Mouse (Mus musculus) urinary bladder, postnatal 14 days (tissue): ENCODE measurements around the gene Kcnj4.

Source experiments
- DNase-seq: peaks from one replicate; pipeline ENCODE4 v3.0.0; 2021; ENCODE audit warnings: low spot score

Kcnj4 gene

DNA sequence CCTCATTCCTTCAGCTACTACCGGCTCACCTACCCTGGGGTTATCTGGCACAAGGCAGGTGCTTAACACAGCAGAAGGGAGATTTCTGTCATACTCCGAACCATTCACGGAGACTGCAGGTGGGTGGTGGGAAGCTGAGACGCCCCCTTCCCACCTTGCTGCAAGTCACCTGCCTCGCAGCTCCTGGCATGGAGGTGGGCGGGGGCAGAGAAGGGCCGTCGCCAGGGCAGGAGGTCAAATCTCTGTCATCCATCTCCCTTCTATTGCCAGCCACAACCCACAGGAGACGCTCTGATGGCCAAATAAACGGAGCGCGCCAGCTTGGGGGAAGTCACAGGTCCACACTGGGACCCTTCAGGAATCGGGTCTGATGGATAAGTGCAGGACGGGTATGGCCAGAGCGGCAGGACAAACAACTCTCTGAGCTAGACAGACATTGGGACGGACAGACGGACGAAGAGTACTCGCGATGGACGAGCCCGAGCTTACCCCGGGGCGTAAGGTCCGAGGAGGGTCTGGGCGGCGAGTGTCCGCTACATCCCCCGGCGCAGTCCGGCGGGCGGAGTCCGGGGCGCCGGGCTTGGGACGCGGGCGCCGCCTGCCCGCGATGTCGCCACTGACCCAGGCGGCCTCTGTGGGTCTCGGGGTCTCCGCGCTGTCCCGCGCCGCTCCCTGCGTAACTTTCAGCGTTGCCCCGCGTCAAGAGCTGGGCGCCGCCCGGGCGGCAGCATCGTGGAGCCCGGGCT lies at the start of gene Kcnj4:
Gene Kcnj4, minus strand, starts transcription at position 535 of the 746 bp plus-strand sequence.
- DNase-seq = no peak

GRCm38 (mm10) chr15:79552566-79552965 lies 47.5 kb upstream of the Kcnj4 start:
- no peak for DNase-seq

DNA sequence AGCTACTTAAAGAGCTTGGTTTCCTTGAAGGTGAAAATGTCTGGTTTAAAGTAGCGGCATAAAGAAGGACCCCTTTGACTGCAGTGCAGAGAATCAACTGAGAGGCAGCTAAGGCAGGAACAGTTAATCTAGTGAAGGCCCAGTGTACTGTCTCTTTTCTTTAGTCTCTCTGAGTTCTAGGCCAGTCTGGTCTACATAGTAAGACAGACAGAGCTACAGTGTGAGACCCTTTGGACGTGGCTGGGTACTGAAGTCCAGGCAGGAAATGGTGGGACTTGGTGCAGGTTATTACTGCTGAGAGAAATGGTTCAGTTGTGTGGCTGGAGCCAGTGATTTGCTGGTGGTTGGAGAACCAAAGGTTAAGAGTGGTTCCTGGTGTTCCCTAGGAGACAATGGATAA lies 43.2 kb upstream of the Kcnj4 start:
- no peak for DNase-seq

DNA sequence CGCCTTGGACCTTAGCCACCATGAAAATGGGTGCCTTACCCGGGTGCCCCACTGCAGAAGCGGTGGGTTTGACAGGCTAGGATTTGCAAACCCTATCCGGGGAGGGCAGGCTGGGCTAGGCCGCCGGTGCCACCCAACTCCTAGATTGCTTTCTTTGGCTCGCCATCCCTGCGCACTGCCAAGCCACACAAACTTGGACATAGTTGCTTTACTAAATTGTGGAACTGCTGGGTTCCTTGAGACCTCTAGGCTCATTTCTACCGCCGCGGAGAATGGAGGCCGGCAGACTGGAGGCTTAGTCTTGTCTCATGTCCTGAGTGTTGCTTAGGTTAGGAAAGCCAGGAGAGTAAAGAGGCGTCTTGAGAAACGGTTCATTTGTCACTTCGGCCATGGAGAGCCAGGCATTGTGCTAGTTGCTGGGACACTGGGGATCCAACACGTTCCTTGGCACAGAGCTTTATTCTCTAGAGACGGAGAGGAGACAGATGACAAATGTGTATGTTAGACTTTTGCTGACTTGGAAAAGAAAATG lies 42.3 kb upstream of the Kcnj4 start:
- no peak for DNase-seq

DNA sequence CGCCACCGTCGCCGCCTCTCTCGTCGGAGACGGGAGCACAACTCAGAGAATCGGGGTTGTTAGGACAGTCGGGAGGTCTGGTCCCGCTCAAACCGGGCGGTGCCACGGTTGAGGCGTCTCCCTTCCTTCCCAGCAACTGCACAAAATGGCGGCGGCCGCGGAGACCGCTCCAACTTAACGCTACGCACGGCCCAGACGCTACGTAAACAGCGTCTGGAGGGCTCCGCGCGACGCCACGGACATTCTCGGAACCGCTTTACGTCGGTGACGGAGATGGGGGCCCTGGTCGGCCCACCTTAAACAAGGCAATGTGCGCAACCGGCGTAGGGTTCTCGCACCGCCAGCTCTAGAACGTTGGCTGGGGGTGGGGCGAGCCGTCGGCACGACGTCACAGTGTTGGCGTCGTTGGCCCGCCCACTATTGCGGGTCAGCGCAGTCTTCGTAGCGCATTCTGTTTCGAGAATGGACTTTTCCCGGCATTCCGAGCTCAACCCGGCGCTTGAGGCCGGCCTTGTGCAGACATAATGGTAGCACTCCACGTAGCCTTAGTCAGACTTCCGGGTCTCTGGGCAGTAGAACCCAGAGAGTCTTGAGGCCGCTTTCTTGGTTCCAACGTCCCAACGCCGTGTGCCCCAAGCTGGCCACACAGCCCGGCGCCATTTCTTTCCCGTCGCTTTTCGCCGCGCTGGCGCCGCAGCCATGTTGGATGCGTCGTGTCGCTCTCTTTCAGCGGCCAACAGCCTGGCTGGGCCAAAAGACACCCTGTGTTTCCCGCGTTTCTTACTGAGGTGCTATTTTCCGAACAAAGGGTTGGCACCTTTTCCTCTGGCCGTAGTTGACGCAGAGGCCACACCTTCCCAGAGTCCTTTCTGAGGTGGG lies 41.6 kb upstream of the Kcnj4 start, which contains the start of gene Ddx17:
Gene Ddx17, minus strand, starts transcription at position 332 of the 879 bp plus-strand sequence.
- peak; percentile 98 for DNase-seq

GRCm38 (mm10) chr15:79545921-79546399 lies 40.9 kb upstream of the Kcnj4 start:
- DNase-seq = peak; percentile 76

DNA sequence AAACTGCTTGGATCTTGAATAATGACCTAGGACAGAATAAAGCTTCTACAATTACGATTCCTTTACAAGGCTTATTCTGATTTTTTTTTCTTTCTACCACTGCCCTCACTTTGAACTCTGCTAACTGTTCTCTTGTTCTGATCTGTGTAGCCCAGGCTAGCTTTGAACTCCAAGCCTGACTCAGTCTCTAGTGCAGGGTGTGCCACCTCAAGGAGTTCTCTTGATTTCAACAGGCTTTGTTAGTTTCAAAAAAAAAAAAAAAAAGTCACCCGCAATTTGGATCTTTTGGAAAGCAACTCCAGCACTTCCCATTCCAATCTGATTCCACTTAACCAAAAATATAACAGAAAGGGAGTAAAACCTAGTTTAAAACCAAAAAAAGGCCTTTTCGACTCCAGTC lies 40.5 kb upstream of the Kcnj4 start:
- no peak for DNase-seq

DNA sequence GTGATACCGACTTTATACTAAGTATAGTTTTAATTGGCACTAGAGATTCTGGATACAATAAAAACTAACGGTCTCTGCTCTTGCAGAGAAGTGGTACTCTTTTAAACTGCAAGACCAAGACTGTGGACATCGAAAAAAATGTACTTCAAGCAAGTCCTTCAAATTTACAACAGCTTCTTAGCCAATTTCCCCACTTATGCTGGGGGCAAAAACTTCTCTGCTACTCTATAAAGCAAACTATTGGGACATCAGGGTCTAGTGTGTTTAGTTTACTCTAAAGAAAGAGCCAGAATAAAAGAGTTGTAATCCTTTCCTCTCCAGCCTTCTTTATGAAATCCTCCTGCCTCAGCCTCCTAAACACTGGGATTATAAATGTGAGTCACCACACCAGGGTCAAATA lies 38.9 kb upstream of the Kcnj4 start:
- no peak for DNase-seq

GRCm38 (mm10) chr15:79533796-79534195 lies 28.8 kb upstream of the Kcnj4 start:
- no peak for DNase-seq

DNA sequence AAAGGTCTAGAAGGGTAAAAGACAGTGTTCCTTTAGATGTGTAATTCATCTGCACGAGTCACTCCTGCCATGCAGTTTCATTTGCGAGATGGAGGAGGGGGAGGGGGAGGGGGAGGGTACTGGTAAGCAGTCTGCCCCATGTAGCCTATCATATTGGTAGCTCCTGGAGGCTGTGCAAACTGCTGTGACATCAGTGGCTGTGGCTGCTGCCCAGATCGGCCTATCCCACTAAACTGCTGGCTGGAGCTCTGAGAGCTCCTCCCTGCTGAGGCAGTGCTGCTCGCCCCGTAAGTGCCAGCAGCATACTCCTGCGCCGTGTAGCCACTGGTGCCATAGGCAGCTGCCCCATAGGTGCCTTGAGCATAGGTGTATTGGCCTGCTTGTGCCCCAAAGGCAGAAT lies 24.9 kb upstream of the Kcnj4 start:
- DNase-seq = no peak

- no peak for DNase-seq
Observed at GRCm38 (mm10) chr15:79527991-79528639, 23.1 kb upstream of the Kcnj4 start.

DNA sequence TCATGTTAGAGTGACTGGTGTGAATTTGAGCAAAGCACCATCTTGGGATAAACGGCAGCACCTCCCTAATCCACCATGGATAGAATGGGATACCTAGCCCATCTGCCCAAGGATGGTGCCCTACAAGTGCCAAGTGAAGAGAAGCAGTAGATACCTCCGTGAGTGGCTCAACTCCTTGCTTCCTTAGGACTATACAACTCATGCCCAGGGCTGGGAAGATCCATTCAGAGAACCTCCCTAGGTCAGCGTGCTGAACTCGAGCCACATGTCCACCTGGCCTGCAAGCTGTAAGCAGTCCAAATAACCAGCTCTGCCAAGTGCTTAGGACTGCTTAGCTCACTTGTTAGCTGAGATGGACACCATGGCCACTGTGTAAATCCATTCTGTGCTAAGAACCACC lies 22.2 kb upstream of the Kcnj4 start:
- DNase-seq = no peak

DNA sequence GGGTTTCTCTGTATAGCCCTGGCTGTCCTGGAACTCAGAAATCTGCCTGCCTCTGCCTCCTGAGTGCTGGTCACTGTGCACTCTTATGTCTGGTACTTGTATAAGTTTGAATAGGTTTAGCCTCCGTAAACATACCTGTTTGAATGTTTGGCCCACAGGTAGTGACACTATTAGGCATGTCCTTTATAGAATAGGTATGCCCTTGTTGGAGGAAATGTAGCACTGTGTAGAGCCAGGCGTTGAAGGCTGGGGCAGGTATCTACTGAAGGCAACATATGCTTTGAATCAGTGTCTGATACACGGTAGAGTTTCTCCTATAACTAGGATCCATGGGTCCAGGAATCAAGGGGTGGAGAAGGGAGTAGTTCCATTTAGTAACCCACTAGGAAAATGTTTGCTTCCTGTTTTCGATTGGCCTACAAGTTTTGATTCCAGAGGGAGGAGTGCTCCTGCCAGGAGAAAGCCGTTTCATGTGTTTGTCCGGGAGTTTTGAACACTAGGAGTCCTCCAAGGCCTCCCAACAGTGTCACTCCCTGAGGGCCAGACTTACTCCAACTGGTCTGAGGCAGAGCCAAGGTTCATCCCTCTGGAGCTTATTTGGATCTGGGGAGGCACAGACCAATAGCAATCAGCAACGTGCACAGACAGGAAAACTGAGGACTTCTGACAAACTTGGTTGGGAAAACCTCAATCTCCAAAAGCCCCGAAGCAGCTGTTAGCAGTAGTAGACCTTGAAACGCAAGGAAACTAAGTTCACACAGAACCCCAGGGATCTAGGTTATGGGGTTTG lies 21.1 kb upstream of the Kcnj4 start:
- DNase-seq = no peak

GRCm38 (mm10) chr15:79525564-79525963 lies 20.5 kb upstream of the Kcnj4 start:
- no peak for DNase-seq

DNA sequence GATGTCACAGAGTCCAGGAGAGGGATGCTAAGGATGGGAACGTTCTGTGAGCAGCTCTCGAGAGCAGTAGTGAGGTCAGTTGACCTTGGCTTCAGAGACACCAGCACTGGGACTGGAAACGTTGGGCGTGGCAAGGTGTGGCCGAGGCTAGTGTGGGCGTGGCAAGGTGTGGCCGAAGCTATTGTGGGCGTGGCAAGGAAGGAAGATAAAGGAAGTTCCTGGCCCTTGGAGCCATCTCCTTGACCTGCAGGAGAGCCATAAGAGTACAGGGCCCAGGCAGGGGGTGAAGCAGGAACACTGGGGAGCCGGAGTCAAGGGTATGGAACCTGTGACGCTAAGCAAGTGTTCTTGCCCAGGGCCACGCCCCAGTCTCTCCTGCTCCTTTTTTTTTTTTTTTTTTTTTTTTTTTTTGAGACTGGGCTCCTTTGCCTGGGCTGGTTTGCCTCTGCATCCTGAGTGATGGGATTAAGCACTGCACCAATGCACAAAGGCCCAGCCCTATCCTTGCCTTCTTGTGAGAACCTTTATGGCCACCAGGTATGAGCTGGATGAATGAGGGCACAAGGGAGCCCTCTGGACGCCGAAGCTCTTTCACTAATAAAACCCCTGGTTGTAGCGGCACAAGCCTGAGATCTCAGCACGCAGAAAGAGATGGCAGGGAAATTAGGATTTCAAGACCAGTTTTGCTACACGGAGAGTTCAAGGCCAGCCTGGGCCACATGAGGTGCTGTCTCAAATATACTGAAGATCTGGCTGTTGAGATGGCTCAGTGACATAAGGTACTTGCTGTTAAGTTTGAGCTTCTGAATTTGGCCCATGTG lies 14.6 kb upstream of the Kcnj4 start:
- no peak for DNase-seq

DNA sequence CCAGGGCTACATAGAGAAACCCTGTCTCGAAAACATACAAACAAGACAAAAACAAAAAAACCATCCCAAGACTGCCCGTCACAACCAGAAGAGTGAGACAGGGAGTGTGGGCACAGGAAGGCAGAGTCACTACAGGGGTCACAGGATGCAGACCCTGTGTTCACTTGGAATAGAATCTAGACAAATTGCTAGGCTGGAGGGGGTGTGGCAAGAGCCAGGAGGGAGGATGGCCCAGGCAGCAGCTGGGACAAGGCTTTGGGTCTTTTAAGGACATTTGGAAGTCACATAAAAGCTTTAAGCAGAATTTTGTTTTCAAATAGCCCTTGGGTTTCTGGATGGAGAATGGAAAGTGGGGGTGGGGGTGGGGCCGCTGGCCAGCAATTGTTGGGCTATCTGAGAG lies 13.5 kb upstream of the Kcnj4 start:
- DNase-seq = no peak

DNA sequence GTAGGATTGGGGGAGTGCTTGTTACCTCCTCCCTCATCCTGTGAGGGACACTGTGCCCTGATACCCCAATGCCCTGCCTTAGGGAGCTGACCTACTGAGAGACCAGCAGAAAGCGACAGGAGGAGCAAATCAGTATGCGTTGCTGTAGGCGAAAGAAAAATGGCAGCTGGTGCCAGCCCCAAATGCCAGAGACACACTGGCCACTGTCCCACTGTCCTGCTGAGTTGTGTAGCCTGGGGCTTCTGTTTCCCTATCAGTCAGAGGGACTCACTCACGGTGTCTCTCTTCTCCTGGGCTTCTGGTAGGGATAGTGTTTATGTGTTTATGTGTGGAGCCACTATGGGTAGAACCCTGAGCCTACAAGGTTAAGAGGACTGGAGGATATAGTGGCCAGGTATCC lies 12.7 kb upstream of the Kcnj4 start:
- no peak for DNase-seq

- DNase-seq = peak; percentile 85
Observed at GRCm38 (mm10) chr15:79516171-79517096, 11.4 kb upstream of the Kcnj4 start, which contains the start of gene Kdelr3. Kdelr3 (plus strand) TSS chr15:79516411.

GRCm38 (mm10) chr15:79513940-79514339 lies 8.9 kb upstream of the Kcnj4 start:
- no peak for DNase-seq
